Mouse (Mus musculus) MEL (cell line): ENCODE measurements at regions not wholly inside any gene's neighbourhood (a gene's known extent, or its start where the extent isn't known, plus 50 kb on each side); places are given as distances from the start of the nearest gene placed in this dataset.

Source experiments
- DNase-seq: peaks from one replicate; pipeline ENCODE4 v3.0.0; 2011; ENCODE audit warnings: low read depth, low spot score
- H3K27ac ChIP-seq: 2 replicates; pipeline ENCODE4 v1.5.1; 2012; ENCODE audit warnings: low read depth, mild to moderate bottlenecking, control low read depth, low read length, moderate library complexity; ENCODE audit not compliant: control insufficient read depth
- H3K27me3 ChIP-seq, 2 experiments: fragments of 150-350 bp in 1 of 2; sonication (generic) in 1 of 2; 2 replicates each; pipeline ENCODE4 v1.6.1; 2012; ENCODE audit warnings: low read length in 2 of 2, mild to moderate bottlenecking in 2 of 2, improper control_type of control experiment in 1 of 2, moderate library complexity in 1 of 2; ENCODE audit not compliant: insufficient read depth in 2 of 2, control insufficient read depth in 1 of 2
- H3K36me3 ChIP-seq, 2 experiments: 2 replicates each; pipeline ENCODE4 v1.6.1; 2012 to 2014; ENCODE audit warnings: low read length in 2 of 2, improper control_type of control experiment in 1 of 2, inconsistent platforms in 1 of 2, mild to moderate bottlenecking in 1 of 2; ENCODE audit not compliant: insufficient read depth in 2 of 2, control insufficient read depth in 1 of 2
- H3K4me1 ChIP-seq, 2 experiments: fragments of 150-350 bp in 1 of 2; sonication (generic) in 1 of 2; 2 replicates each; pipeline ENCODE4 v1.6.1; 2012; ENCODE audit warnings: low read length in 2 of 2, improper control_type of control experiment in 1 of 2, mild to moderate bottlenecking in 1 of 2; ENCODE audit not compliant: insufficient read depth in 2 of 2, control insufficient read depth in 1 of 2
- H3K4me3 ChIP-seq, 2 experiments: fragments of 150-350 bp in 1 of 2; sonication (generic) in 1 of 2; 2 replicates each; pipeline ENCODE4 v1.5.1; 2012; ENCODE audit warnings: low read depth in 2 of 2, low read length in 2 of 2, mild to moderate bottlenecking in 2 of 2, moderate library complexity in 2 of 2, control low read depth in 1 of 2, improper control_type of control experiment in 1 of 2; ENCODE audit not compliant: control insufficient read depth in 1 of 2, insufficient read depth in 1 of 2
- H3K79me2 ChIP-seq: 2 replicates; pipeline ENCODE4 v1.6.1; 2012; ENCODE audit warnings: mild to moderate bottlenecking, low read length, moderate library complexity; ENCODE audit not compliant: control insufficient read depth, poor library complexity, insufficient read depth
- H3K9ac ChIP-seq: 2 replicates; pipeline ENCODE4 v1.6.1; 2012; ENCODE audit warnings: low read depth, mild to moderate bottlenecking, control low read depth, low read length, moderate library complexity; ENCODE audit not compliant: control insufficient read depth, poor library complexity, severe bottlenecking
- H3K9me3 ChIP-seq: fragments of 150-350 bp; sonication (generic); replicated peaks from 2 replicates; pipeline ENCODE4 v1.6.1; 2012; ENCODE audit warnings: mild to moderate bottlenecking, low read length, improper control_type of control experiment, moderate library complexity; ENCODE audit not compliant: insufficient read depth
- CHD1 ChIP-seq: IDR thresholded peaks from 2 replicates; pipeline ENCODE4 v1.6.1; 2012; ENCODE audit warnings: low read depth, mild to moderate bottlenecking, inconsistent platforms, low read length, improper control_type of control experiment
- CHD2 ChIP-seq: IDR thresholded peaks from 2 replicates; pipeline ENCODE4 v1.6.1; 2011; ENCODE audit warnings: low read length, improper control_type of control experiment
- CTCF ChIP-seq, 3 experiments: IDR thresholded peaks in 2 of 3; conservative IDR thresholded peaks in 1 of 3; 2 replicates each; pipeline ENCODE4 v1.5.1; 2011 to 2012; ENCODE audit warnings: low read length in 3 of 3, low read depth in 2 of 3, mild to moderate bottlenecking in 2 of 3, improper control_type of control experiment in 1 of 3, inconsistent platforms in 1 of 3, mixed read lengths in 1 of 3, moderate library complexity in 1 of 3; ENCODE audit not compliant: control insufficient read depth in 1 of 3, insufficient read depth in 1 of 3, poor library complexity in 1 of 3, severe bottlenecking in 1 of 3
- E2F4 ChIP-seq: IDR thresholded peaks from 2 replicates; pipeline ENCODE4 v1.6.1; 2011; ENCODE audit warnings: low read depth, low read length, improper control_type of control experiment, borderline replicate concordance
- EP300 ChIP-seq, 2 experiments: IDR thresholded peaks; 2 replicates each; pipeline ENCODE4 v1.6.1; 2011; ENCODE audit warnings: improper control_type of control experiment in 2 of 2, low read length in 2 of 2, low read depth in 1 of 2, mild to moderate bottlenecking in 1 of 2
- ETS1 ChIP-seq: IDR thresholded peaks from 2 replicates; pipeline ENCODE4 v1.6.1; 2012; ENCODE audit warnings: low read depth, mild to moderate bottlenecking, inconsistent platforms, low read length, improper control_type of control experiment, moderate library complexity
- GABPA ChIP-seq: IDR thresholded peaks from 2 replicates; pipeline ENCODE4 v1.6.1; 2012; ENCODE audit warnings: low read depth, mild to moderate bottlenecking, inconsistent platforms, low read length, improper control_type of control experiment, moderate library complexity
- HCFC1 ChIP-seq: IDR thresholded peaks from 2 replicates; pipeline ENCODE4 v1.6.1; 2012; ENCODE audit warnings: low read depth, mild to moderate bottlenecking, inconsistent platforms, low read length, improper control_type of control experiment, moderate library complexity
- JUND ChIP-seq: IDR thresholded peaks from 2 replicates; pipeline ENCODE4 v1.6.1; 2011; ENCODE audit warnings: low read depth, mild to moderate bottlenecking, improper control_type of control experiment, low read length
- MAFK ChIP-seq: IDR thresholded peaks from 2 replicates; pipeline ENCODE4 v1.6.1; 2011; ENCODE audit warnings: low read depth, mild to moderate bottlenecking, low read length, improper control_type of control experiment, borderline replicate concordance
- MEF2A ChIP-seq: IDR thresholded peaks from 2 replicates; pipeline ENCODE4 v1.6.1; 2014; ENCODE audit warnings: low read depth, mild to moderate bottlenecking, inconsistent platforms, low read length, improper control_type of control experiment; ENCODE audit not compliant: poor library complexity, insufficient replicate concordance, severe bottlenecking; ENCODE audit errors: extremely low read depth
- MXI1 ChIP-seq: IDR thresholded peaks from 2 replicates; pipeline ENCODE4 v1.6.1; 2011; ENCODE audit warnings: mild to moderate bottlenecking, low read depth, low read length, improper control_type of control experiment
- MYB ChIP-seq: IDR thresholded peaks from 2 replicates; pipeline ENCODE4 v1.6.1; 2011; ENCODE audit warnings: mild to moderate bottlenecking, low read depth, low read length, improper control_type of control experiment
- MYC ChIP-seq: IDR thresholded peaks from 2 replicates; pipeline ENCODE4 v1.6.1; 2011; ENCODE audit warnings: low read depth, mild to moderate bottlenecking, low read length, improper control_type of control experiment, moderate library complexity
- NRF1 ChIP-seq: IDR thresholded peaks from 2 replicates; pipeline ENCODE4 v1.6.1; 2014; ENCODE audit warnings: low read depth, mild to moderate bottlenecking, inconsistent platforms, low read length, improper control_type of control experiment, moderate library complexity; ENCODE audit not compliant: poor library complexity, insufficient read depth, severe bottlenecking
- POLR2A ChIP-seq, 2 experiments: IDR thresholded peaks; 2 replicates each; pipeline ENCODE4 v1.6.1; 2011 to 2012; ENCODE audit warnings: low read length in 2 of 2, mild to moderate bottlenecking in 2 of 2, control low read depth in 1 of 2, improper control_type of control experiment in 1 of 2, low read depth in 1 of 2, moderate library complexity in 1 of 2; ENCODE audit not compliant: control insufficient read depth in 1 of 2, insufficient read depth in 1 of 2, poor library complexity in 1 of 2
- POLR2AphosphoS2 ChIP-seq: IDR thresholded peaks from 2 replicates; pipeline ENCODE4 v1.6.1; 2011; ENCODE audit warnings: low read length, improper control_type of control experiment
- POLR2AphosphoS5 ChIP-seq: IDR thresholded peaks from 2 replicates; pipeline ENCODE4 v1.6.1; 2012; ENCODE audit warnings: low read depth, borderline replicate concordance, mild to moderate bottlenecking, inconsistent platforms, low read length, moderate library complexity, mixed read lengths
- RCOR1 ChIP-seq: IDR thresholded peaks from 2 replicates; pipeline ENCODE4 v1.6.1; 2012; ENCODE audit warnings: low read depth, mild to moderate bottlenecking, inconsistent platforms, low read length, improper control_type of control experiment
- SIN3A ChIP-seq: IDR thresholded peaks from 2 replicates; pipeline ENCODE4 v1.6.1; 2012; ENCODE audit warnings: low read length, improper control_type of control experiment, inconsistent platforms
- SMC3 ChIP-seq: IDR thresholded peaks from 2 replicates; pipeline ENCODE4 v1.6.1; 2011; ENCODE audit warnings: low read depth, low read length, improper control_type of control experiment
- TBP ChIP-seq: IDR thresholded peaks from 2 replicates; pipeline ENCODE4 v1.8.0; 2011; ENCODE audit warnings: low read depth, low read length, improper control_type of control experiment
- UBTF ChIP-seq: IDR thresholded peaks from 2 replicates; pipeline ENCODE4 v1.6.1; 2012; ENCODE audit warnings: low read depth, mild to moderate bottlenecking, inconsistent platforms, low read length, improper control_type of control experiment, moderate library complexity, borderline replicate concordance; ENCODE audit not compliant: insufficient read depth
- USF1 ChIP-seq: IDR thresholded peaks from 2 replicates; pipeline ENCODE4 v1.6.1; 2014; ENCODE audit warnings: low read depth, mild to moderate bottlenecking, inconsistent platforms, low read length, improper control_type of control experiment, moderate library complexity
- USF2 ChIP-seq, 2 experiments: IDR thresholded peaks; 2 replicates each; pipeline ENCODE4 v1.6.1; 2011 to 2012; ENCODE audit warnings: improper control_type of control experiment in 2 of 2, low read length in 2 of 2, borderline replicate concordance in 1 of 2, inconsistent platforms in 1 of 2, low read depth in 1 of 2, mild to moderate bottlenecking in 1 of 2; ENCODE audit not compliant: insufficient read depth in 1 of 2
- ZKSCAN1 ChIP-seq: IDR thresholded peaks from 2 replicates; pipeline ENCODE4 v1.6.1; 2012; ENCODE audit warnings: low read depth, mild to moderate bottlenecking, inconsistent platforms, low read length, improper control_type of control experiment, moderate library complexity
- ZMIZ1 ChIP-seq: IDR thresholded peaks from 2 replicates; pipeline ENCODE4 v1.6.1; 2012; ENCODE audit warnings: low read depth, mild to moderate bottlenecking, inconsistent platforms, low read length, improper control_type of control experiment, moderate library complexity

- H3K27ac ChIP-seq = no peak overlapping the region
- H3K79me2 ChIP-seq = no peaks in the 10 kb centered on the region
- no peaks in the 10 kb centered on the region for H3K27me3 ChIP-seq
- H3K9ac ChIP-seq = no peak overlapping the region
- no peaks in the 10 kb centered on the region for H3K36me3 ChIP-seq
- H3K4me3 ChIP-seq = no peak overlapping the region
- H3K9me3 ChIP-seq = no peaks in the 10 kb centered on the region
- no peak for TF ChIP-seq EP300 (IDR thresholded peaks at IDR 0.05; ENCODE audit: low read depth in 1 of 2, low read length in 2 of 2)
- no peak for TF ChIP-seq USF1
- TF ChIP-seq MEF2A = no peak
- no peak for TF ChIP-seq GABPA
- no peak for TF ChIP-seq CHD1
- TF ChIP-seq POLR2AphosphoS5 = no peak
- no peak for TF ChIP-seq JUND
- no peak for TF ChIP-seq HCFC1
- TF ChIP-seq ETS1 = no peak
- TF ChIP-seq MYC = no peak
- no peak for TF ChIP-seq SMC3
- TF ChIP-seq NRF1 = no peak
- no peak for TF ChIP-seq MXI1
- no peak for TF ChIP-seq POLR2AphosphoS2
- no peak for TF ChIP-seq MYB
- TF ChIP-seq E2F4 = no peak
- no peak for DNase-seq
- H3K4me1 ChIP-seq = no peaks in the 10 kb centered on the region
Measured at GRCm38 (mm10) chr4:55730266-55730665, 198.0 kb upstream of the Klf4 start.

GRCm38 (mm10) chr4:55727178-55727577 is 194.9 kb upstream of the Klf4 start:
- no peak for DNase-seq
- Histone ChIP-seq H3K27ac (no peak overlapping the region), H3K36me3 (no peaks in the 10 kb centered on the region), H3K79me2 (no peaks in the 10 kb centered on the region), H3K9ac (no peak overlapping the region), H3K4me3 (no peak overlapping the region), H3K9me3 (no peaks in the 10 kb centered on the region), H3K27me3 (no peaks in the 10 kb centered on the region), H3K4me1 (no peaks in the 10 kb centered on the region)
- no peak for TF ChIP-seq TBP
- TF ChIP-seq USF2 (IDR thresholded peaks at IDR 0.05; ENCODE audit: borderline replicate concordance in 1 of 2, insufficient read depth in 1 of 2, low read depth in 1 of 2, low read length in 2 of 2) = no peak
- no peak for TF ChIP-seq E2F4
- TF ChIP-seq CTCF (IDR thresholded peaks at IDR 0.05 in 2 of 3, conservative IDR thresholded peaks at IDR 0.05 in 1 of 3; ENCODE audit: control insufficient read depth in 1 of 3, insufficient read depth in 1 of 3, low read depth in 2 of 3, low read length in 3 of 3, poor library complexity in 1 of 3, severe bottlenecking in 1 of 3) = no peak
- no peak for TF ChIP-seq USF1
- TF ChIP-seq POLR2A (IDR thresholded peaks at IDR 0.05; ENCODE audit: control insufficient read depth in 1 of 2, insufficient read depth in 1 of 2, low read depth in 1 of 2, low read length in 2 of 2, poor library complexity in 1 of 2) = no peak
- no peak for TF ChIP-seq RCOR1
- no peak for TF ChIP-seq MYB
- TF ChIP-seq CHD2 = no peak
- no peak for TF ChIP-seq MYC
- TF ChIP-seq ZKSCAN1 = no peak
- TF ChIP-seq CHD1 = no peak
- TF ChIP-seq ZMIZ1 = no peak
- no peak for TF ChIP-seq UBTF
- no peak for TF ChIP-seq MAFK
- TF ChIP-seq POLR2AphosphoS2 = no peak
- TF ChIP-seq NRF1 = no peak
- no peak for TF ChIP-seq JUND
- no peak for TF ChIP-seq SIN3A
